Mouse (Mus musculus): ENCODE measurements at regions not wholly inside any gene's neighbourhood (a gene's known extent, or its start where the extent isn't known, plus 50 kb on each side); places are given as distances from the start of the nearest gene placed in this dataset.

DNA sequence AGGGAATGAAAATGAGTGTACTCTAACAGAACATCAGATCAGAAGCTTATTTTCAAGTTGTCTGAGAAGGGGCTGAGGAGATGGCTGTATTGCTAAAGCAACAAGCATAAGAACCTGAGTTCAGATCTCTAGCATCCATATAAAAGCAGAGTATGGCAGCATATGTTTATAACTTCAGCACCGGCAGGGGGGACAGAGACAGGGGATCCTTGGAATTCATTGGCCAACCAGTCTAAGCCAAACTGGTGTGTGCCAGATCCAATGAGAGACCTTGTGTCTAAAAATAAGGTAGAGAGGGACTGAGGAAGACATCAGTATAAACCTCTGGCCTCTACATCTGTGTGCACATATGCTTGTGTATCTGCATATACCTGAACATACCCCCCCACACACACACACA, 61.0 kb upstream of the Gnao1 start:
- H3K4me2 ChIP-seq, result no peak overlapping the region
- no peaks in the 10 kb centered on the region for H3K4me1 ChIP-seq
- no peak overlapping the region for H3K27ac ChIP-seq
- H3K9me3 ChIP-seq (replicated peaks), result no peaks in the 10 kb centered on the region
- no peaks in the 10 kb centered on the region for H3K36me3 ChIP-seq
- H3K9ac ChIP-seq, result no peak overlapping the region
- WGBS, result 39% methylated on average over 1 of the region's 1 CpGs
- ATAC-seq (replicated peaks; ENCODE audit: low FRiP score), result no peak
- no peaks in the 10 kb centered on the region for H3K27me3 ChIP-seq
- no peak overlapping the region for H3K4me3 ChIP-seq (replicated peaks)

GRCm38 (mm10) chr8:93750921-93751320, 58.8 kb upstream of the Gnao1 start:
- Histone ChIP-seq H3K9me3 (replicated peaks) (no peaks in the 10 kb centered on the region), H3K4me1 (no peaks in the 10 kb centered on the region), H3K9ac (no peak overlapping the region), H3K36me3 (no peaks in the 10 kb centered on the region), H3K27me3 (no peaks in the 10 kb centered on the region), H3K4me3 (replicated peaks) (no peak overlapping the region), H3K27ac (no peak overlapping the region), H3K4me2 (no peak overlapping the region)
- whole genome bisulfite sequencing, result 68% methylated on average over 2 of the region's 2 CpGs
- ATAC-seq (replicated peaks; ENCODE audit: low FRiP score), result no peak

GRCm38 (mm10) chr8:93755981-93756380, 53.8 kb upstream of the Gnao1 start:
- H3K4me1 ChIP-seq, result no peaks in the 10 kb centered on the region
- no peak overlapping the region for H3K4me3 ChIP-seq (replicated peaks)
- H3K4me2 ChIP-seq, result no peak overlapping the region
- no peaks in the 10 kb centered on the region for H3K27me3 ChIP-seq
- H3K9me3 ChIP-seq (replicated peaks), result no peaks in the 10 kb centered on the region
- no peaks in the 10 kb centered on the region for H3K36me3 ChIP-seq
- WGBS, result 88% methylated on average over 4 of the region's 4 CpGs
- no peak for ATAC-seq (replicated peaks; ENCODE audit: low FRiP score)
- no peak overlapping the region for H3K9ac ChIP-seq
- H3K27ac ChIP-seq, result no peak overlapping the region
